Mouse (Mus musculus): ENCODE results near the gene Hacl1.

GRCm38 (mm10) chr14:31575866-31576265 is 65.2 kb downstream of the Hacl1 start:
- no peak for TF ChIP-seq EP300 (IDR thresholded peaks at IDR 0.05; ENCODE audit: low read depth)
- no peak for TF ChIP-seq CTCF (IDR thresholded peaks at IDR 0.05; ENCODE audit: low read depth)
